Mouse (Mus musculus): ENCODE results near the gene Emb. TPM values are rescaled to one million over a fixed set of nuclear protein-coding genes. Genes with fewer than 3 reads are reported as not detected.

The Emb gene
- polyA plus RNA-seq, 1 experiment from 2014 or later: 45.6 TPM

- Histone ChIP-seq H3K9me3 (ENCODE audit: low read length) (no peaks in the 10 kb centered on the region), H3K27me3 (ENCODE audit: insufficient read depth, low read length) (peaks cover 20% of the 10 kb centered on the region; the same call in 1 of the 2 replicates), H3K4me1 (ENCODE audit: insufficient read depth, low read length) (peaks cover 13% of the 10 kb centered on the region), H3K4me2 (replicated peaks; ENCODE audit: low read depth, low read length) (no peak overlapping the region), H3K9ac (replicated peaks; ENCODE audit: low read length) (no peak overlapping the region), H3K27ac (ENCODE audit: low read length) (no peak overlapping the region), H3K36me3 (ENCODE audit: insufficient read depth, low read length) (no peaks in the 10 kb centered on the region), H3K4me3 (ENCODE audit: low read length) (no peak overlapping the region)
- no peak for ATAC-seq (ENCODE audit: low FRiP score, low TSS enrichment)
- 90% methylated on average over 2 of the region's 2 CpGs for WGBS
Observed at GRCm38 (mm10) chr13:117218092-117218491, 9.8 kb downstream of the Emb start.

GRCm38 (mm10) chr13:117219871-117220500, 11.7 kb downstream of the Emb start:
- Histone ChIP-seq H3K27ac (ENCODE audit: low read length) (peak overlapping the region; percentile 80), H3K36me3 (ENCODE audit: insufficient read depth, low read length) (no peaks in the 10 kb centered on the region), H3K27me3 (ENCODE audit: insufficient read depth, low read length) (peaks cover 20% of the 10 kb centered on the region; the same call in 1 of the 2 replicates), H3K4me3 (ENCODE audit: low read length) (peak overlapping the region; percentile 81), H3K4me1 (ENCODE audit: insufficient read depth, low read length) (peaks cover 13% of the 10 kb centered on the region), H3K9ac (replicated peaks; ENCODE audit: low read length) (peak overlapping the region; percentile 78; the same call in 1 of the 2 replicates), H3K4me2 (replicated peaks; ENCODE audit: low read depth, low read length) (peak overlapping the region; percentile 93), H3K9me3 (ENCODE audit: low read length) (no peaks in the 10 kb centered on the region)
- ATAC-seq (ENCODE audit: low FRiP score, low TSS enrichment): peak; percentile 25; the same call in 1 of the 2 replicates
- 7% methylated on average over 16 of the region's 16 CpGs for WGBS

- peak within 1 kb of the TSS; percentile 80 for H3K27ac ChIP-seq (ENCODE audit: low read length)
- WGBS: under 1% methylated on average over 66 of the region's 67 CpGs
Observed at GRCm38 (mm10) chr13:117220501-117221321, 12.4 kb downstream of the Emb start, which contains the start of gene Gm17509. TSS of gene Gm17509 (minus strand) at chr13:117221075.

GRCm38 (mm10) chr13:117223125-117223524, 14.8 kb downstream of the Emb start:
- Histone ChIP-seq H3K27me3 (ENCODE audit: insufficient read depth, low read length) (peaks cover 20% of the 10 kb centered on the region; the same call in 1 of the 2 replicates), H3K27ac (ENCODE audit: low read length) (no peak overlapping the region), H3K4me3 (ENCODE audit: low read length) (no peak overlapping the region), H3K36me3 (ENCODE audit: insufficient read depth, low read length) (no peaks in the 10 kb centered on the region), H3K9ac (replicated peaks; ENCODE audit: low read length) (no peak overlapping the region), H3K9me3 (ENCODE audit: low read length) (no peaks in the 10 kb centered on the region), H3K4me1 (ENCODE audit: insufficient read depth, low read length) (peaks cover 7% of the 10 kb centered on the region; the same call in 1 of the 2 replicates), H3K4me2 (replicated peaks; ENCODE audit: low read depth, low read length) (no peak overlapping the region)
- 53% methylated on average over 5 of the region's 5 CpGs for WGBS
- no peak for ATAC-seq (ENCODE audit: low FRiP score, low TSS enrichment)

More at GRCm38 (mm10) chr13:117220501-117221321, 12.4 kb downstream of the Emb start, which contains the start of gene Gm17509:
- no peaks in the 10 kb centered on the region for H3K9me3 ChIP-seq (ENCODE audit: low read length)
- peak within 1 kb of the TSS; percentile 81 for H3K4me3 ChIP-seq (ENCODE audit: low read length)
- peak; percentile 82 for ATAC-seq (ENCODE audit: low FRiP score, low TSS enrichment)
- peaks cover 20% of the 10 kb centered on the region; the same call in 1 of the 2 replicates for H3K27me3 ChIP-seq (ENCODE audit: insufficient read depth, low read length)
- peak within 1 kb of the TSS; percentile 93 for H3K4me2 ChIP-seq (replicated peaks; ENCODE audit: low read depth, low read length)
- H3K36me3 ChIP-seq (ENCODE audit: insufficient read depth, low read length): no peaks in the 10 kb centered on the region
- H3K4me1 ChIP-seq (ENCODE audit: insufficient read depth, low read length): peaks cover 13% of the 10 kb centered on the region
- H3K9ac ChIP-seq (replicated peaks; ENCODE audit: low read length): peak within 1 kb of the TSS; percentile 78

GRCm38 (mm10) chr13:117224901-117225300, 16.6 kb downstream of the Emb start:
- no peak overlapping the region for H3K9ac ChIP-seq (replicated peaks; ENCODE audit: low read length)
- 64% methylated on average over 2 of the region's 2 CpGs for WGBS
- H3K4me2 ChIP-seq (replicated peaks; ENCODE audit: low read depth, low read length): no peak overlapping the region
- H3K27me3 ChIP-seq (ENCODE audit: insufficient read depth, low read length): peaks cover 14% of the 10 kb centered on the region; the same call in 1 of the 2 replicates
- H3K9me3 ChIP-seq (ENCODE audit: low read length): no peaks in the 10 kb centered on the region
- H3K27ac ChIP-seq (ENCODE audit: low read length): no peak overlapping the region
- H3K4me3 ChIP-seq (ENCODE audit: low read length): no peak overlapping the region
- peaks cover 5% of the 10 kb centered on the region; the same call in 1 of the 2 replicates for H3K4me1 ChIP-seq (ENCODE audit: insufficient read depth, low read length)
- no peaks in the 10 kb centered on the region for H3K36me3 ChIP-seq (ENCODE audit: insufficient read depth, low read length)
- no peak for ATAC-seq (ENCODE audit: low FRiP score, low TSS enrichment)

DNA sequence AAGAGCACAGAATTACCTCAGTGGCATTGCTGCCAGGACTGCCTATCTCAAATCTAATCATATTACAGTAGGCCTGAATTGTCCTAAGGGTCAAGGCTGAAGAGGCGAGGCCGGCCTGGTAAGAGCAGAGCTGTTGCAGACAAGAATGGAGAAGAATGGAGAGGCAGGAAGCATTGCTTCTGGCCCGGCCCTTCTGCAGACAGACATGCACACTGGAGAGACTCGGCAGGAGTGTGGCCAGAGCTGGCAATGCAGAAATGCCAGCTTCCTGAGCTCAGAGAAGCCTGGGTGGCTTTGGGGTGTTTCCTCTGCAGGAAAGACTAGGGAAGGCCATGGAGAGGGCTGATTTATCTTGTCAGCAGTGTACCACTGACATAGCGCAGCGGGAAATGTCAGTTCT, 17.2 kb downstream of the Emb start:
- Histone ChIP-seq H3K9me3 (ENCODE audit: low read length) (no peaks in the 10 kb centered on the region), H3K27ac (ENCODE audit: low read length) (no peak overlapping the region), H3K4me2 (replicated peaks; ENCODE audit: low read depth, low read length) (no peak overlapping the region), H3K4me1 (ENCODE audit: insufficient read depth, low read length) (no peaks in the 10 kb centered on the region; the same call in 1 of the 2 replicates), H3K9ac (replicated peaks; ENCODE audit: low read length) (no peak overlapping the region), H3K4me3 (ENCODE audit: low read length) (no peak overlapping the region), H3K27me3 (ENCODE audit: insufficient read depth, low read length) (peaks cover 7% of the 10 kb centered on the region; the same call in 1 of the 2 replicates), H3K36me3 (ENCODE audit: insufficient read depth, low read length) (no peaks in the 10 kb centered on the region)
- no peak for ATAC-seq (ENCODE audit: low FRiP score, low TSS enrichment)
- WGBS: 73% methylated on average over 6 of the region's 6 CpGs

DNA sequence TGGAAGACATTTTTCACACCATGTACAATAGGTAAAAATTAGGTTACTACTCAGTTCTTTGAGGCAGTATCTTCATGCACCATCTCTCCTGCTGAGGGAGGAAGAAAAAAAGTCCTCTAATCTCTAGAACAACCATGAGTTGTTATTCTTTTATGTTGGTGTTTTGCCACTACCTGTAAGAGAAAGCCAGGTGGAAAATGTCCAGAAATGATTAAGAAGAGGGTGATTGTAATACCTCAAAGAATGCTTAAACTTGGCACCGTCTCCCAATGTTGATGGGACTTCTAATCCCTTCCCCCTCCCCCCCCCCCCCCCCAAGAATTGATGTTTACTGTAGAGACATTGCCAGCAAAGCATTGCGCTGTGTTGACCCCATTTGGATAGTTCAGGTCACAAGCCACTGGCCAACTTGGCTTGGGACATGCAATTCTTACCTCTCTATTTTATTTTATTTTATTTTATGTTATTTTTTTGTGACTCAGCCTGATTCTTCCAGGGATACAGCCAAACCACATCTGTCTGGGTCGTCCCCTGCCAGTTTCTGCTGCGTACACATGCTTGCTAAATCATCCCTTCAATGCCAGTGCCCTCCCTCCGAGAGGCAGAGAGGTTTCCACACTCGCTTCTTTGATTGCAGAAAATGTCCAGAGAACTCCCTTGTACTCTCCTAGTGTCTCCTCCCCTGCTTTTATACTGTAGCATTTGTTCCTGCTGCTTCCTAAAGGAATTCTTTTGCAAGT, 22.2 kb downstream of the Emb start:
- ATAC-seq (ENCODE audit: low FRiP score, low TSS enrichment): no peak
- no peak overlapping the region for H3K4me3 ChIP-seq (ENCODE audit: low read length)
- H3K9ac ChIP-seq (replicated peaks; ENCODE audit: low read length): no peak overlapping the region
- no peaks in the 10 kb centered on the region for H3K27me3 ChIP-seq (ENCODE audit: insufficient read depth, low read length)
- H3K36me3 ChIP-seq (ENCODE audit: insufficient read depth, low read length): no peaks in the 10 kb centered on the region
- no peak overlapping the region for H3K4me2 ChIP-seq (replicated peaks; ENCODE audit: low read depth, low read length)
- WGBS: 72% methylated on average over 6 of the region's 6 CpGs
- no peaks in the 10 kb centered on the region for H3K9me3 ChIP-seq (ENCODE audit: low read length)
- H3K27ac ChIP-seq (ENCODE audit: low read length): no peak overlapping the region
- peaks cover 15% of the 10 kb centered on the region for H3K4me1 ChIP-seq (ENCODE audit: insufficient read depth, low read length)

GRCm38 (mm10) chr13:117233808-117234207, 25.5 kb downstream of the Emb start:
- no peak overlapping the region for H3K9ac ChIP-seq (replicated peaks; ENCODE audit: low read length)
- no peak overlapping the region for H3K4me3 ChIP-seq (ENCODE audit: low read length)
- H3K9me3 ChIP-seq (ENCODE audit: low read length): no peaks in the 10 kb centered on the region
- WGBS: 92% methylated on average over 8 of the region's 8 CpGs
- peak overlapping the region; percentile 39 for H3K27ac ChIP-seq (ENCODE audit: low read length)
- H3K36me3 ChIP-seq (ENCODE audit: insufficient read depth, low read length): no peaks in the 10 kb centered on the region
- H3K27me3 ChIP-seq (ENCODE audit: insufficient read depth, low read length): no peaks in the 10 kb centered on the region
- ATAC-seq (ENCODE audit: low FRiP score, low TSS enrichment): no peak
- H3K4me1 ChIP-seq (ENCODE audit: insufficient read depth, low read length): peaks cover 21% of the 10 kb centered on the region
- no peak overlapping the region for H3K4me2 ChIP-seq (replicated peaks; ENCODE audit: low read depth, low read length)

DNA sequence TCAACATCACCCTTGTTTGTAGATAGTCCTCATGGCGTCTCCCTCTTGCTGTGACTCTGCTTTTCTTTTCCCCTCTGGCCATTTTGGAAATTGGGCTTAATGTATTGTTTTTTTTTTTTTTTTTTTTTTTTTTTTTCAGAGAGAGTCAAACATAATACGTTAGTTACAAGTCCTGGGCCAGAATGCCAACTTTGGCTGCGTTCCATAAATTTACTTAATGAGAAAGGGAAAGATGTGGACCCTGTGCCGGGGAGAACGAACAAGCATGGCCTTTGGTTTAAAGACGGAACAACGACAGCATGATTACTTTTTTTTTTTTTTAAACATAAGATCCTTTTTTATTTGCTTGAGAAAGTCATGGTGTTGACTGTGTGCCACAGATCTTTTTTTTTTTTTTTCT, 26.1 kb downstream of the Emb start:
- H3K4me2 ChIP-seq (replicated peaks; ENCODE audit: low read depth, low read length): no peak overlapping the region
- no peak overlapping the region for H3K9ac ChIP-seq (replicated peaks; ENCODE audit: low read length)
- 58% methylated on average over 7 of the region's 7 CpGs for WGBS
- no peaks in the 10 kb centered on the region for H3K36me3 ChIP-seq (ENCODE audit: insufficient read depth, low read length)
- peaks cover 21% of the 10 kb centered on the region for H3K4me1 ChIP-seq (ENCODE audit: insufficient read depth, low read length)
- no peak for ATAC-seq (ENCODE audit: low FRiP score, low TSS enrichment)
- no peak overlapping the region for H3K4me3 ChIP-seq (ENCODE audit: low read length)
- no peaks in the 10 kb centered on the region for H3K9me3 ChIP-seq (ENCODE audit: low read length)
- H3K27me3 ChIP-seq (ENCODE audit: insufficient read depth, low read length): no peaks in the 10 kb centered on the region
- H3K27ac ChIP-seq (ENCODE audit: low read length): no peak overlapping the region
